Mouse (Mus musculus) heart, adult 2 months (tissue): ENCODE data around the gene Crtc3.

Experiments used
- CTCF ChIP-seq: fragments of 200-600 bp; IDR thresholded peaks from 2 replicates; pipeline ENCODE4 v1.8.1; 2022; ENCODE audit warnings: antibody characterized with exemption, mild to moderate bottlenecking, moderate library complexity
- POLR2A ChIP-seq: fragments of 200-500 bp; IDR thresholded peaks from 2 replicates; pipeline ENCODE4 v1.6.1; 2011; ENCODE audit warnings: mild to moderate bottlenecking, low read depth, low read length, control low read depth; ENCODE audit not compliant: insufficient read depth

- TF ChIP-seq POLR2A (no peak), CTCF (no peak)
Observed at GRCm38 (mm10) chr7:80692472-80692871, 3.8 kb upstream of the Crtc3 start.
